Mouse (Mus musculus) erythroblast, embryonic 14.5 days (primary cell): ENCODE measurements around the gene Emb.

ENCODE experiments used
- GATA1 ChIP-seq: IDR thresholded peaks from 2 replicates; pipeline ENCODE4 v1.6.1; 2012; ENCODE audit warnings: low read length, inconsistent platforms, mixed read lengths
- TAL1 ChIP-seq: IDR thresholded peaks from 3 replicates; pipeline ENCODE4 v1.6.1; 2012; ENCODE audit warnings: low read length, inconsistent platforms, mixed read lengths

- TF ChIP-seq GATA1 (no peak), TAL1 (no peak)
Measured at GRCm38 (mm10) chr13:117311446-117312225, 103.3 kb downstream of the Emb start.
